Mouse (Mus musculus): ENCODE measurements around the gene Exoc8. TPM values are rescaled to one million over a fixed set of nuclear protein-coding genes. Genes with fewer than 3 reads are reported as not detected.
A peak's percentile ranks its signal among the peaks of the same experiment; 100 is the strongest.

Gene Exoc8
- total RNA-seq, 1 experiment: 16.8 TPM

DNA sequence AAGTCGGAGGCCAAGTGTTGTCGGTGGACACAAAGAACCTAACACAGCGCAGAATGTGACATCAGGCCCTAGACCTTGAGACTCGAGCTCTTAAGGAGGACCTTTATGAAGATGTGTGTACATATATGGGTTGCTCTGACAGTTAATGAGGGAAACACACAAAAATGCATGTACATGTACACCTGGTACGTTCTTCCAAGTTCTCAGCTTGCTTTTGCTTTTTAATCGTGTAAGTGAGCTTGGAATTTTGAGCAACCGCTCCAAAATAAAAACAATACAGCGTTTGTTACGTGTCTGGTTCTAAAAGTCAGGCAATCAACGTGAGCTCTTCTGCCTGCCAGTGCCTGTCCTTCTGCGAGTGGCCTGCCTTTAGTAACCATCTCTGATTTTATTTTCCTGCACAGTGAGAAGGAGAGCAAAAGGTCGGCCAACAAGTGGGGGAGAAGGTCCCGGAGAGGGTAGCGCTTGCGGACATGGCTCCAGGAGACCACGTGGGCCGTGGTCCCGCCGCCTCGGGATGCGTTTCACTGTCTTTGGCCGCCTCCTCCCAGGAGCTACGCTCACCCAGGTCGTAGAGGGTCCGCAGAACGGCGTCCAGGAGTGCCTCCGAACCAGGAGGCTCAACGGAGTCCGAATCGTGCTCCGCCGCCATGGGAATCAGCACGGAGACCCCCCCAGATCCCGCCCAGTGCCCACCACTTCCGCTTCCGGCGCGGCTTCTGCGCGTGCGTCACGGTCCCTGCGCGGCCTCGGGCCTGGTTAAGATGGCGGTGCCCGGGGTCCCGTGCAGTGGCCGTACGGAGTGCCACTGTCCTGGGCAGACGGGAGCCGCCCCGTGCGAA lies 35.0 kb downstream of the Exoc8 start, which contains the start of the genes Gnpat and 2810004N23Rik:
TSS of gene Gnpat (plus strand) at position 713 of the 842 bp plus-strand sequence.
TSS of gene 2810004N23Rik (minus strand) at position 800 of the 842 bp plus-strand sequence.
- in situ Hi-C loops (cut with MboI; ENCODE audit: low sequenced_read_pairs in 2 of 2, unreplicated experiment in 2 of 2): no loop called here
- Histone ChIP-seq H3K36me3 (ENCODE audit: control insufficient read depth, insufficient read depth, low read length, poor library complexity, severe bottlenecking) (peaks cover 23% of the 10 kb centered on the region), H3K9ac (ENCODE audit: insufficient read depth, low read depth, low read length, poor library complexity, severe bottlenecking) (peak within 1 kb of the TSS; percentile 95), H3K4me1 (ENCODE audit: control insufficient read depth in 2 of 2, insufficient read depth in 2 of 2, low read length in 2 of 2, poor library complexity in 1 of 2) (peaks cover 0 to 9% of the 10 kb centered on the region in 2 experiments; a peak in 1 of 4 replicates), H3K27ac (ENCODE audit: insufficient read depth, low read depth, low read length, poor library complexity, severe bottlenecking) (peak within 1 kb of the TSS; percentile 61), H3K4me3 (ENCODE audit: insufficient read depth in 1 of 2, low read depth in 1 of 2, low read length in 2 of 2, poor library complexity in 1 of 2, severe bottlenecking in 1 of 2) (peak within 1 kb of the TSS; percentile 78 to 98), H3K9me3 (ENCODE audit: control insufficient read depth, insufficient read depth, low read depth, low read length) (no peaks in the 10 kb centered on the region)
- no peak for TF ChIP-seq MAFK (IDR thresholded peaks at IDR 0.05; ENCODE audit: insufficient read depth, low read depth, low read length)
- TF ChIP-seq HCFC1 (IDR thresholded peaks at IDR 0.05; ENCODE audit: borderline replicate concordance, insufficient read depth, low read length): peak; percentile 73
- DNase-seq (ENCODE audit: low read depth, low spot score): peak; percentile 72

DNA sequence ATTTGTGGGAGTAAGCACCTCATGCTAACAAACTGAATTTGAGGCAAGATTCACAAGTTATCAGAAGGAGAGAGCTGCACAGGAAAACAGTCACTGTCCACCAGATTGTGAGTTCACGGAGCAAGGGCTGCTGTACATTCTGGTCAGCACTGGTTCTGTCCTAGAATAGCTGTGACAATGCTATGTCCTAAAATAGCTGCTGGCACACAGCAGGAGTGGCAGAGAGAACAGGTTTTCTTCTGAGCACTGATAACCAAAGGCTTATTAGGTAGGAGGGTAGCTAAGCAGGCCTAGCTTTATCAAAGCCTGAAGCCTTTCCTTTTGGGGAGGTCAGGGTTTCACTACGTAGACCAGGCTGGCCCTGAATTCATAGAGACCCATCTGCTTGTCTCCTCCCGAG lies 37.3 kb downstream of the Exoc8 start:
- Histone ChIP-seq H3K4me1 (ENCODE audit: control insufficient read depth in 2 of 2, insufficient read depth in 2 of 2, low read length in 2 of 2, poor library complexity in 1 of 2) (peaks cover 0 to 5% of the 10 kb centered on the region in 2 experiments; a peak in 1 of 4 replicates), H3K9ac (ENCODE audit: insufficient read depth, low read depth, low read length, poor library complexity, severe bottlenecking) (no peak overlapping the region), H3K27ac (ENCODE audit: insufficient read depth, low read depth, low read length, poor library complexity, severe bottlenecking) (no peak overlapping the region), H3K36me3 (ENCODE audit: control insufficient read depth, insufficient read depth, low read length, poor library complexity, severe bottlenecking) (peaks cover 27% of the 10 kb centered on the region), H3K9me3 (ENCODE audit: control insufficient read depth, insufficient read depth, low read depth, low read length) (no peaks in the 10 kb centered on the region), H3K4me3 (ENCODE audit: insufficient read depth in 1 of 2, low read depth in 1 of 2, low read length in 2 of 2, poor library complexity in 1 of 2, severe bottlenecking in 1 of 2) (no peak overlapping the region)
- in situ Hi-C loops (cut with MboI; ENCODE audit: low sequenced_read_pairs in 2 of 2, unreplicated experiment in 2 of 2): no loop called here
- no peak for DNase-seq (ENCODE audit: low read depth, low spot score)
- TF ChIP-seq ZC3H11A (IDR thresholded peaks at IDR 0.05; ENCODE audit: borderline replicate concordance, low read depth, low read length) (no peak), MAFK (IDR thresholded peaks at IDR 0.05; ENCODE audit: insufficient read depth, low read depth, low read length) (no peak), ZNF384 (IDR thresholded peaks at IDR 0.05; ENCODE audit: low read depth, low read length) (no peak), CHD2 (IDR thresholded peaks at IDR 0.05; ENCODE audit: low read depth, low read length) (no peak), HCFC1 (IDR thresholded peaks at IDR 0.05; ENCODE audit: borderline replicate concordance, insufficient read depth, low read length) (no peak)

DNA sequence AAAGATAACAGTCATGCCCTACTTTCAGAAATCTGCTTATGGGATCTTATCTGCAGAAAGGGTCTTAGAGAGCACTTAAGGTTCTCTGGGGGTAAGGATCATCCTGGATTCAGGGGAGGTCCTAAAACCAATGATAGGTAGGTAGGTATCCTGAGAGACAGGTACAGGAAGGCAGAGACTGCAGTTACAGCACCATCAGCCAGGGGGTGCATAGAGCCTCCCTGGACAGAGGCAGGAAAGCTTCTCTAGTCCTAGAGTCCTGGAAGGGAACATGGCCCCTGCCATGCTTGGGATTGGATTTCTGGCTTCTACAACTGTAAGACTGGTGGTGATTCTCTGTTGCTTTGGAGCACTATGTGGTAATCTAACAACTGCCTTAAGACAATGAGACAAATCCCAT lies 38.0 kb downstream of the Exoc8 start:
- TF ChIP-seq ZNF384 (IDR thresholded peaks at IDR 0.05; ENCODE audit: low read depth, low read length) (no peak), CHD2 (IDR thresholded peaks at IDR 0.05; ENCODE audit: low read depth, low read length) (no peak)

DNA sequence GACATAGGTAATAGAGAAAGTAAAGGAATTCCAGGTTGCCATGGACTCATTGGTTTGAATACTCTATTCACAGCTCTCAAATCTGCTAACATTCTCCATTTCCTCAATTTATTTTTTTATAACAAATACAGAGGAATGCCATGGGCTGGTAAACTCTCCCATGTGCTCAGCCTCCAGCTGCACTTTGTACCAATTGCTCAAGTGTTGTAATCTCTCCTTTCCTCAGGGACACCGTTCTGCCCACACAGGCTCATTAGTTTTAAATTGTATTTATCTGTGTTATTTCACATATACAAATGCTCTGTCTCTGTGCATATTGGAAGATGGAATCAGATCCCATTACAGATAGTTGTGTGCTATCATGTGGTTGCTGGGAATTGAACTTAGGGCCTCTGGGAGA lies 44.0 kb downstream of the Exoc8 start:
- no peak for DNase-seq (ENCODE audit: low read depth, low spot score)
- no peak overlapping the region for H3K9ac ChIP-seq (ENCODE audit: insufficient read depth, low read depth, low read length, poor library complexity, severe bottlenecking)
- H3K9me3 ChIP-seq (ENCODE audit: control insufficient read depth, insufficient read depth, low read depth, low read length): no peaks in the 10 kb centered on the region
- H3K36me3 ChIP-seq (ENCODE audit: control insufficient read depth, insufficient read depth, low read length, poor library complexity, severe bottlenecking): peaks cover 11% of the 10 kb centered on the region
- H3K27ac ChIP-seq (ENCODE audit: insufficient read depth, low read depth, low read length, poor library complexity, severe bottlenecking): no peak overlapping the region
- no peak overlapping the region for H3K4me3 ChIP-seq (ENCODE audit: insufficient read depth in 1 of 2, low read depth in 1 of 2, low read length in 2 of 2, poor library complexity in 1 of 2, severe bottlenecking in 1 of 2)
- no peak for TF ChIP-seq MAFK (IDR thresholded peaks at IDR 0.05; ENCODE audit: insufficient read depth, low read depth, low read length)
- H3K4me1 ChIP-seq (ENCODE audit: control insufficient read depth in 2 of 2, insufficient read depth in 2 of 2, low read length in 2 of 2, poor library complexity in 1 of 2): no peaks in the 10 kb centered on the region
- in situ Hi-C loops (cut with MboI; ENCODE audit: low sequenced_read_pairs in 2 of 2, unreplicated experiment in 2 of 2): no loop called here

More for the DNA sequence above, 38.0 kb downstream of the Exoc8 start:
- Histone ChIP-seq H3K9me3 (ENCODE audit: control insufficient read depth, insufficient read depth, low read depth, low read length) (no peaks in the 10 kb centered on the region), H3K27ac (ENCODE audit: insufficient read depth, low read depth, low read length, poor library complexity, severe bottlenecking) (no peak overlapping the region), H3K9ac (ENCODE audit: insufficient read depth, low read depth, low read length, poor library complexity, severe bottlenecking) (no peak overlapping the region), H3K4me1 (ENCODE audit: control insufficient read depth in 2 of 2, insufficient read depth in 2 of 2, low read length in 2 of 2, poor library complexity in 1 of 2) (peaks cover 0 to 5% of the 10 kb centered on the region in 2 experiments; a peak in 1 of 4 replicates), H3K4me3 (ENCODE audit: insufficient read depth in 1 of 2, low read depth in 1 of 2, low read length in 2 of 2, poor library complexity in 1 of 2, severe bottlenecking in 1 of 2) (no peak overlapping the region), H3K36me3 (ENCODE audit: control insufficient read depth, insufficient read depth, low read length, poor library complexity, severe bottlenecking) (peaks cover 30% of the 10 kb centered on the region)
- in situ Hi-C loops (cut with MboI; ENCODE audit: low sequenced_read_pairs in 2 of 2, unreplicated experiment in 2 of 2): no loop called here
- peak; percentile 36 for DNase-seq (ENCODE audit: low read depth, low spot score)

DNA sequence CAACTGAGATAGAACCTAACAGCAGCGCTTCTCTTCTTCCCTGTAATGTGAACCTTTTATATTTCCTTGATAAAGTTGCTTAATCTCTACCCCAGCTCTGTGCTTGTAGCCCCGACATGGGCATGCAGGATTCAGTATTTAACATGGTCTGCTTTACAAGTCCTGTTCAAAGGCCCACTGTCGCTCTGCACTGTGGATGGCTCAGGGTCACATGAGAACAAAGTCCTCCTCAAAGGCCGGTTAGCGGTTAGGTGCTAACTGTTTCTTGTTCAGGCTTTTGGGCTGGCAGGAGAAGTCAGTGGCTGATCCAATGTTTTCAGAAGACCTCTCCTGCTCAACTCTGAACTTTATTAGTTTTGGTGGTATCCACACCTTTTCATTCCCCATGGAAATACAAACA lies 51.9 kb downstream of the Exoc8 start:
- DNase-seq (ENCODE audit: low read depth, low spot score): no peak
- H3K9me3 ChIP-seq (ENCODE audit: control insufficient read depth, insufficient read depth, low read depth, low read length): no peaks in the 10 kb centered on the region
- TF ChIP-seq ZNF384 (IDR thresholded peaks at IDR 0.05; ENCODE audit: low read depth, low read length) (no peak), MAFK (IDR thresholded peaks at IDR 0.05; ENCODE audit: insufficient read depth, low read depth, low read length) (no peak), CHD2 (IDR thresholded peaks at IDR 0.05; ENCODE audit: low read depth, low read length) (no peak), ZC3H11A (IDR thresholded peaks at IDR 0.05; ENCODE audit: borderline replicate concordance, low read depth, low read length) (no peak), HCFC1 (IDR thresholded peaks at IDR 0.05; ENCODE audit: borderline replicate concordance, insufficient read depth, low read length) (no peak)
- in situ Hi-C loops (cut with MboI; ENCODE audit: low sequenced_read_pairs in 2 of 2, unreplicated experiment in 2 of 2): no loop called here
- H3K36me3 ChIP-seq (ENCODE audit: control insufficient read depth, insufficient read depth, low read length, poor library complexity, severe bottlenecking): peaks cover 18% of the 10 kb centered on the region
- H3K9ac ChIP-seq (ENCODE audit: insufficient read depth, low read depth, low read length, poor library complexity, severe bottlenecking): no peak overlapping the region
- peaks cover 0 to 2% of the 10 kb centered on the region in 2 experiments; a peak in 1 of 4 replicates for H3K4me1 ChIP-seq (ENCODE audit: control insufficient read depth in 2 of 2, insufficient read depth in 2 of 2, low read length in 2 of 2, poor library complexity in 1 of 2)
- no peak overlapping the region for H3K4me3 ChIP-seq (ENCODE audit: insufficient read depth in 1 of 2, low read depth in 1 of 2, low read length in 2 of 2, poor library complexity in 1 of 2, severe bottlenecking in 1 of 2)
- no peak overlapping the region for H3K27ac ChIP-seq (ENCODE audit: insufficient read depth, low read depth, low read length, poor library complexity, severe bottlenecking)
